Mouse (Mus musculus) urinary bladder, adult 18-20 months (tissue): ENCODE measurements around the gene Esp34.

Source experiments
- DNase-seq, 2 experiments: peaks; one replicate each; pipeline ENCODE4 v3.0.0; 2022; ENCODE audit warnings: low spot score in 2 of 2, mixed read lengths in 2 of 2

Esp34 gene

GRCm38 (mm10) chr17:38553892-38554291, at the start of gene Esp34:
Gene Esp34 (plus strand): TSS chr17:38554192.
- no peak for DNase-seq

- no peak for DNase-seq
Measured at GRCm38 (mm10) chr17:38562527-38562926, 8.5 kb downstream of the Esp34 start.
